Mouse (Mus musculus) liver, embryonic 14.5 days (tissue): ENCODE measurements at regions not wholly inside any gene's neighbourhood (a gene's known extent, or its start where the extent isn't known, plus 50 kb on each side); places are given as distances from the start of the nearest gene placed in this dataset.

Experiments
- CTCF ChIP-seq: IDR thresholded peaks from 2 replicates; pipeline ENCODE4 v1.5.1; 2016; ENCODE audit warnings: antibody characterized with exemption, low read depth, control low read depth
- EP300 ChIP-seq: IDR thresholded peaks from 2 replicates; pipeline ENCODE4 v1.6.1; 2016; ENCODE audit warnings: antibody characterized with exemption, low read depth

GRCm38 (mm10) chr1:193859257-193860125, 489.4 kb upstream of the Camk1g start:
- TF ChIP-seq CTCF: no peak
- TF ChIP-seq EP300: no peak
